14 mouse cellular contexts compared by ENCODE assay signal in genomic region chr12:44519440-44520141, GRCm38 (mm10).
DNase-seq lines count a peak whose midpoint lies in the region; ATAC-seq lines count a peak whose summit lies in the region.
"Had no signal": no experiment of that assay in that cellular context is flagged by ENCODE, and none has a peak within 500 bp of the region (broad histone marks: within the 10 kb centered on the region; RNA-seq: fewer than 3 reads in every experiment).

No protein-coding gene starts in this region.

- H3K27ac ChIP-seq in midbrain, embryonic 11.5 days (ENCODE audit: low read depth, low read length), result no peak overlapping the region
- H3K27ac ChIP-seq in midbrain, embryonic 10.5 days (replicated peaks), result no peak overlapping the region
- H3K27ac ChIP-seq in hindbrain, embryonic 15.5 days (replicated peaks), result no peak overlapping the region
- H3K27ac ChIP-seq: embryonic facial prominence, embryonic 13.5 days had no signal

- WGBS in midbrain, embryonic 11.5 days, result 31% methylated on average over 7 of the region's 7 CpGs
- 38% methylated on average over 7 of the region's 7 CpGs for WGBS in midbrain, embryonic 10.5 days
- 15% methylated on average over 7 of the region's 7 CpGs for WGBS in hindbrain, embryonic 15.5 days

- H3K9ac ChIP-seq in midbrain, embryonic 11.5 days (ENCODE audit: low read length), result no peak overlapping the region
- H3K9ac ChIP-seq in hindbrain, embryonic 15.5 days, result no peak overlapping the region
- H3K9ac ChIP-seq: embryonic facial prominence, embryonic 13.5 days had no signal

- peak; percentile 84 for ATAC-seq in midbrain, embryonic 11.5 days (ENCODE audit: low FRiP score)
- ATAC-seq in hindbrain, embryonic 15.5 days (ENCODE audit: low FRiP score, low read depth), result peak; percentile 77; the same call in 1 of the 2 replicates
- ATAC-seq: CD4-positive, CD25-positive, alpha-beta regulatory T cell, adult 4 months; intestine, postnatal 0 days had no signal

- H3K4me1 ChIP-seq in midbrain, embryonic 11.5 days (ENCODE audit: control insufficient read depth, insufficient read depth, low read length), result no peaks in the 10 kb centered on the region
- H3K4me1 ChIP-seq in midbrain, embryonic 10.5 days, result peaks cover 10% of the 10 kb centered on the region
- H3K4me1 ChIP-seq in hindbrain, embryonic 15.5 days (replicated peaks), result peaks cover 6% of the 10 kb centered on the region; the same call in 1 of the 2 replicates
- H3K4me1 ChIP-seq: embryonic facial prominence, embryonic 13.5 days had no signal

- H3K4me3 ChIP-seq in midbrain, embryonic 11.5 days (ENCODE audit: low read depth, low read length), result no peak overlapping the region
- H3K4me3 ChIP-seq in midbrain, embryonic 10.5 days, result no peak overlapping the region
- H3K4me3 ChIP-seq in hindbrain, embryonic 15.5 days, result no peak overlapping the region
- H3K4me3 ChIP-seq: embryonic facial prominence, embryonic 13.5 days had no signal

- no peak for DNase-seq in midbrain, embryonic 11.5 days (ENCODE audit: low spot score, missing footprints)
- no peak for DNase-seq in midbrain, embryonic 10.5 days (ENCODE audit: low spot score)
- peak; percentile 38 to 46 for DNase-seq in cerebellum, postnatal 10 days
- peak; percentile 90 for DNase-seq in retina, postnatal 1 day
- no peak for DNase-seq in spleen, postnatal 4 days (ENCODE audit: low spot score in 2 of 2)
- DNase-seq in spleen, adult 12 weeks (ENCODE audit: low spot score), result no peak
- DNase-seq in adrenal gland, adult 18-20 months (ENCODE audit: low spot score in 2 of 2), result no peak
- DNase-seq: heart, adult 18-20 months; heart, postnatal 10 days; lung, postnatal 10 days had no signal

- H3K4me2 ChIP-seq in midbrain, embryonic 11.5 days, result no peak overlapping the region
- no peak overlapping the region for H3K4me2 ChIP-seq in hindbrain, embryonic 15.5 days
- H3K4me2 ChIP-seq: embryonic facial prominence, embryonic 13.5 days had no signal

- H3K9me3 ChIP-seq in midbrain, embryonic 11.5 days (ENCODE audit: control insufficient read depth, low read length), result no peaks in the 10 kb centered on the region
- H3K9me3 ChIP-seq in midbrain, embryonic 10.5 days (replicated peaks), result no peaks in the 10 kb centered on the region
- H3K9me3 ChIP-seq in hindbrain, embryonic 15.5 days, result no peaks in the 10 kb centered on the region
- H3K9me3 ChIP-seq: embryonic facial prominence, embryonic 13.5 days had no signal

- H3K27me3 ChIP-seq in midbrain, embryonic 11.5 days (ENCODE audit: control insufficient read depth, insufficient read depth, low read length), result no peaks in the 10 kb centered on the region
- H3K27me3 ChIP-seq in midbrain, embryonic 10.5 days (ENCODE audit: low read depth, poor library complexity, severe bottlenecking), result no peaks in the 10 kb centered on the region
- no peaks in the 10 kb centered on the region for H3K27me3 ChIP-seq in hindbrain, embryonic 15.5 days

- no peaks in the 10 kb centered on the region for H3K36me3 ChIP-seq in midbrain, embryonic 11.5 days (ENCODE audit: control insufficient read depth, insufficient read depth, low read length)
- no peaks in the 10 kb centered on the region for H3K36me3 ChIP-seq in midbrain, embryonic 10.5 days
- no peaks in the 10 kb centered on the region for H3K36me3 ChIP-seq in hindbrain, embryonic 15.5 days
- H3K36me3 ChIP-seq: embryonic facial prominence, embryonic 13.5 days had no signal

Comparison
In these comparisons a context has a peak if more than half of its experiments do, and no peak if none do; other contexts are left out.
1. DNase-seq: peak in cerebellum, postnatal 10 days (2 of 2) and retina, postnatal 1 day (single experiment); none in midbrain, embryonic 11.5 days (single experiment), midbrain, embryonic 10.5 days (single experiment), spleen, postnatal 4 days (0 of 2), spleen, adult 12 weeks (single experiment) and adrenal gland, adult 18-20 months (0 of 2).